Mouse (Mus musculus): Measurements from ENCODE around the gene Gm20547.
"Not testable (repeated sequence)": the region's sequence is repeated elsewhere in the genome, so short reads cannot be mapped to it uniquely, and the experiment has no call there.

Gene Gm20547

DNA sequence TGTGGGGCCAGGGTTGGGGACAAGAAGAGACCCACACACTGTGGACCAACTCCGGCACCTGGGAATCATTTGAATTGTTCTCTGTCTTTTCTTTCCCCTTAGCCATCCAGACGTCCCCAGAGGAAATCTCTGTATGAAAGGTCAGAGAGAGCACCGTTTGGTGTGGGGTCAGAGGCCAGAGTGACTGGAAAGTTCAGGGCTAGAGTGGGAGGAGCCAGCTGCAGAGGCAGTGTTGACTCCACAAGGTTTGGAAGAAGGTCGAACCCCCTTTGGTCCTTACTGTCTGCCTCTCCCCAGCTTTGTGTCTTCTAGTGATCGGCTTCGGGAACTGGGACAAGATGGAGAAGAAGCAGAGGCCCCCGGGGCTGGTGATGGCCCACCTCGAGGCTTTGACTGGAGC is 28.3 kb downstream of the Gm20547 start:
- DNase-seq (ENCODE audit: low spot score in 2 of 2): no peak

DNA sequence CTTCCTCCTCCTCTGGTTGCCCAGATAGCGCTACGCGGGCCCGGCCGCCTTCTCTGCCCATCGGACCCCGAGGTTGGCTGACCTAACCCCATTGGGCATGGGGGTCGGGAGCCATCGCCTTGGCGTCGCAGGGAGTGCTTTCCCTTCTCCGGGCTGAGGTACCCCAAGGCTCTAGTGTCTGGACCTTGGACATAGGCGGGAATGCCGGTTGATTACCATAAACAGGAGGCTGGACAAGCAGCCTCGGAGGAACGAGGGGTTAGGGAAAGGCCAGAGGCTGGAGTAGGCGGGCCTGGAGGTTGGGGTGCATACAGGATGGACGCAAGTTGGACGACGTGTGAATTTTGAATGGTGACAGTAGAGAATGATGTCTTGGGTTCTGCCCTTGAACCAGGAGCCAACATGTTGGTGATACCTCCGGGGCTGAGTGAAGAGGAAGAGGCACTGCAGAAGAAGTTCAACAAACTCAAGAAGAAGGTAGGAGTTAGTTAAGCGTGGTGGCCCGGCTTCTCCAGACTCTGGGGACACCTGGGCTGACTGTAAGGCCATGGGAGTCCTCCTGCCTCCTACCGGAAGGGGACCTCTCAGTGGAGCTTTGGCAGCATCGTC is 31.2 kb downstream of the Gm20547 start:
- DNase-seq (ENCODE audit: low spot score in 2 of 2): peak in 1 of 2 experiments; percentile 42

DNA sequence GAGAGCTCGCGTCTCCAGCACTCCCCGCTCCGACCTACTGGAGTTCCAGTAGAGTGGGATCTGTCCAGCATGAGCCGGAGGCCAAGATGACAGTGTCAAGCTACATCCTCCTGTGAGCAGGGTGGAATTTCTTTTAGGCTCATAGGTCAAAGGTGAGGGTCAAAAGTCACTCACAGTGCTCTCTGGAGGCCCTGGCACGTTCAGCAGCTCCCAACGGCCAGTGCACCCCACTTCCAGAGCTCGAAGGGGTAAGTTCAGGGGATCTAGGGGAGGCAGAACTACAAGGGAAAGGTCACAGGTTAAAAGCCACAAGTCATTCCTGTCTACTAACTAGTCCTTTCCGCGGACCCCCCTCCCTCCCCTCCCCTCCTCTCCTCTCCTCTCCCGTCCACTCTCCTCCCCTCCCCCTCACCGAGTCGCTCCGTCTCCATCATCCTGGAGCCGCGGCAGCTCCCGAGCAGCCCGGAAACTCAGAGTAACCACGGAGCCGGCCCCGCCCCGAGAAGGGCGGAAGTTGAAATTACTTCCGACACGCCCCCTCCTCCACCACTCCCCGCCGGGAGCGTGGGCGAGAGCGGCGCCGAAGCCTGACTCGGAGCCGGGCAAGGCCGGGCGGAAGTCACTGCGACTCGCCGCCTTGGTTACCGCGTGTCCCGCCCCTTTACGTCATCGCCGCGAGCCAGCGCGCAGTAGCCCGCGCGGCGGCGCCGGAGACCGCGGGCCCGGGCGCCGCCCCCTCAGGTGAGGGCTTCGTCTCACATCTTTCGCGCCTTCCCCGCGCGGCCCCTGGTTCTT is 31.9 kb downstream of the Gm20547 start, which contains the start of the genes Skiv2l and Nelfe:
Skiv2l (minus strand) TSS at position 489 of the 795 bp plus-strand sequence.
Nelfe (plus strand) TSS at position 670 of the 795 bp plus-strand sequence.
- DNase-seq (ENCODE audit: low spot score in 2 of 2): peak; percentile 98

DNA sequence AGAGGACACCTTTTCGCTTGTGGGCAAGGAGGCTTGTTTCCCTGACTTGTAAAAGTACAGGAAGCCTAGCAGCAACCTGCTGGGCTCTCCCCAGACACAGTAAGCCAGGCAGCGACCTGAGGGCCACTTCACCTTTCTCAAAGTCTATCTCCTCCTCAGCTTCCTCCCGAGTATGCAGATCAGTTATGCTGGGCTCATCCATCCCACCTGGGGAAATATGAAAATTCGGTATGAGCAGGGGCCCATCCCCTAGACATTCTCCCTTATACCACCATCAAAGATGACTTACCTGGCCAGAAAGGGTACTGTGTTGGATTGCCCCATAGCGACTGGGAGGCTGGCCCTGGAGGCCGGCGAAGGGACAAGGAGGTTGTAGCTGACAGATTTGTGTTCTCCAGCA is 34.2 kb downstream of the Gm20547 start:
- no peak for DNase-seq (ENCODE audit: low spot score in 2 of 2)

DNA sequence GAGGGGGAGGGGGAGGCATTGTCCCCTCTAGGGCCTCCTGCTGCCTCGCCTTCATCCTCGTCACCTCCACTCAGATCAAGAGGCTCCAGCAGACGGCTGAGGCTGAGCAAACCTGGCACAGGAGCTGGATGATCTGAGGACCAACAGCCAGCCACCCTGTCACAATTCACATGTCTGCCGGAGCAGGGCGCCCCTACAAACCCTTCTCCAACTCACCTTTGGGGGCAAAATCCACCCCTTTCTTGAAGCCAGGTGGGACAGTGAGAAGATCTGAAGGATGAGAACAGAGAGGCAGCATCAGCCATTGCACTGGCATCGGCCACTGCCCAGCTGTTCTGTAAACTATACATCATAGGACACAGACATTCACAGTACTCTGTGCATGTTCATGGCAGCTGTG is 34.6 kb downstream of the Gm20547 start:
- no peak for DNase-seq (ENCODE audit: low spot score in 2 of 2)

GRCm38 (mm10) chr17:34844884-34845283 is 37.0 kb downstream of the Gm20547 start:
- DNase-seq (ENCODE audit: low spot score in 2 of 2): no peak

GRCm38 (mm10) chr17:34840736-34841307 is 41.0 kb downstream of the Gm20547 start:
- DNase-seq (ENCODE audit: low spot score in 2 of 2): no peak

DNA sequence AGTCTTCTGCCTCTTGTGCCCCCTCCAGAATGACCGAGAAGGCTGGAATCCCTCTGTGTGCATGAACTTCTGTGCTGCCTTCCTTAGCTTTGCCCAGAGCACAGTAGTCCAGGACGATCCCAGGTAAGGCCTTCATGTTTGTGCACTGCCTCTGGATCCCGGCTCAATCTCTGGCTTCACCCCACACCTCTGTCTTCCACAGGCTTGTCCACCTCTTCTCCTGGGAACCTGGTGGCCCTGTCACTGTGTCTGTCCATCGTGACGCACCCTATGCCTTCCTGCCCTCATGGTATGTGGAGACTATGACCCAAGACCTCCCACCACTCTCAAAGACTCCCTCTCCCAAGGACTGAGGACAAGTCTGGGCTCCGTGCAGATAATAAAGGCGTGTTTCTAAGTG is 43.1 kb downstream of the Gm20547 start:
- DNase-seq (ENCODE audit: low spot score in 2 of 2): no peak

DNA sequence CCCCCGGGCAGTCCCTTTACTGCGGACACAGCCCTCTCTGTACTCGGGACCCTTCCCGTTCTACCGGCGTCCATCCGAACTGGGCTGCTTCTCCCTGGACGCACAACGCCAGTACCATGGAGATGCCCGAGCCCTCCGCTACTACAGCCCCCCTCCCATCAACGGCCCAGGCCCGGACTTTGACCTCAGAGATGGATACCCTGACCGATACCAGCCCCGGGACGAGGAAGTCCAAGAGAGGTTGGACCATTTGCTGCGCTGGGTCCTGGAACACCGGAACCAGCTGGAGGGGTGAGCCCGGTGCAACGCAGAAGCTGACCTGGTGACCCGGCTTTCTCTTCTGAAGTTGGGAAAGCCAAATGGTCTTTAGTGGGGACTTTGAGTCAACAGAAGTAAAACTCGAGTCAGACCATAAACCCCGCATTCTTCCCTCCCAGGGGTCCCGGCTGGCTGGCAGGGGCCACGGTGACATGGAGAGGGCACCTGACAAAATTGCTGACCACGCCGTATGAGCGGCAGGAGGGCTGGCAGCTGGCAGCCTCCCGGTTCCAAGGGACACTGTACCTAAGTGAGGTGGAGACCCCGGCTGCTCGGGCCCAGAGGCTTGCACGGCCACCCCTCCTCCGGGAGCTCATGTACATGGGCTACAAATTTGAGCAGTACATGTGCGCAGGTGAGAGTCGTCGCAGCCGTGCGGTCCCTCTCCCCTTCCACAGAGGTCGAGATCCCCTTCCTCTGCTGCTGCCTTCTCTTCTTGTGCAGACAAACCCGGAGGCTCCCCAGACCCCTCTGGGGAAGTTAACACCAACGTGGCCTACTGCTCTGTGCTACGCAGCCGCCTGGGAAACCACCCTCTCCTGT is 44.1 kb downstream of the Gm20547 start:
- DNase-seq (ENCODE audit: low spot score in 2 of 2): peak in 1 of 2 experiments; percentile 24

- DNase-seq (ENCODE audit: low spot score in 2 of 2): peak; percentile 95 to 98
Observed at GRCm38 (mm10) chr17:34836856-34837221, 45.0 kb downstream of the Gm20547 start, which contains the start of the genes Stk19 and Dxo. Gene Stk19 (minus strand): TSS chr17:34836945. Gene Dxo (plus strand): TSS chr17:34837019.

GRCm38 (mm10) chr17:34836155-34836855 is 45.5 kb downstream of the Gm20547 start:
- DNase-seq (ENCODE audit: low spot score in 2 of 2): no peak

- not testable (repeated sequence) for DNase-seq (ENCODE audit: low spot score in 2 of 2)
Observed at GRCm38 (mm10) chr17:34830776-34831175, 51.1 kb downstream of the Gm20547 start.

DNA sequence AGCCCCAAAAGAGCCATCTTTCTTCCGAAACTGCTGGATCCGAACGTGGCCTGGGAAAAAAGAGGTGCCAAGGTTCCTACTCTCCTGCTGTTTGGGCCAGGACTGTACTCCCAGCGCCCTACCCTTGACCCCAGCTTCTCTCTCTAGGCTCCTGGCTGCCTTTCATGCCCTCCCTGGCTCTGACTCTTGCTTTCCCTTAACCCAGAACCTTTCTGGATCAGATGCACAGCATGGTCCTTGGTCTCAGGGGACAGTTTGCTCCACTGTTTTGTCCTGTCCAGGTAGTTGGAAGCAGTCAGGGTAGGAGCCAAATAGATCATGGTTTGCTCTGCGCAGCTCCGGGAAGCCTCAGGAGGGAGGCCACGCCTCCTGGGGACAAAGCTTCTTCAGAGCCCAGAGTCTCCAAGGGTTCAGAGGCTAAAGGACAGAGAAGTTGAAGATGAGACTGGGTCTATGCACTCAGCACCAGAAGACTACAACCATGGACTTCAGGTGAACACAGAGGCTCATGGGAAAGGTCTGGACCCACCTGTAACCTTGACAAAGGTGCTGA is 66.9 kb downstream of the Gm20547 start:
- DNase-seq (ENCODE audit: low spot score in 2 of 2): no peak

DNA sequence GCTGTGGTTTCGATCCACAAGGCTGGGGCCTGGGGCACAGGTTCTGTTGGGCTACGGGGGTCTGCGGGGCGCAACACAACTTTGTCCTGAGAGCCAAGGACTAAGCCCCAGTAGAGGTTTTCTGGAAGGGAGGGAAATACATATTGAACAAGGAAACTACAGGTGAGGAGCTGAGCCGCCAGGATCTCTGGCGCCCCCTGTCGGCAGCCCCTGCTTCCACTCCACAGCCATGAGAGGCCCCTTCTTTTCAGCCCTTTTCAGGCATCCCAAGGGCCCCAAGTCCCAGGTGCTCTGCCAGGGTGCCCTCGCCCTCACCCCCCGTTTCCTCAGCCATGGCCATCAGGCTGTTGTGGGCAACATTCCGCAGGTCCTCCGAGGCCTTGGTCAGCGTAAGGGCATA is 68.1 kb downstream of the Gm20547 start:
- peak in 1 of 2 experiments; percentile 21 for DNase-seq (ENCODE audit: low spot score in 2 of 2)

DNA sequence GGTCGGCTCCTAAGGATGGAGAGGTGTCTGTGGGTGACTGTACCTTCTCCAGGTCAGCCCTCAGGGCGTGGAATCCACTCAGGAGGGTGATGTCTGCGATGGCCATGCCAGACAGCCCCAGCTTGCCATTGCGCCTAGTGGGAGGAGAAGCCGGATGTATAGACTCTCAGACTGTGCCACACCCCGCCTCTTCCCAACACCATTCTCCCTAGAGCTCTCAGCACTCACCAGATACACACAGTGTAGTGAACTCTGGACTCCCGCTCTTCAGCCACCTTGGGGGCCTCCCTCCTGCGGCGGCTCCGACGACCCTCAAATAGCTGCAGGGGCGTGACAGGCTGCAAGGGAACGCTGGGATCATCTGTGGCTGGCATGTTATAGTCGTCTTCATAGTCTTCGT is 70.6 kb downstream of the Gm20547 start:
- DNase-seq (ENCODE audit: low spot score in 2 of 2): no peak

DNA sequence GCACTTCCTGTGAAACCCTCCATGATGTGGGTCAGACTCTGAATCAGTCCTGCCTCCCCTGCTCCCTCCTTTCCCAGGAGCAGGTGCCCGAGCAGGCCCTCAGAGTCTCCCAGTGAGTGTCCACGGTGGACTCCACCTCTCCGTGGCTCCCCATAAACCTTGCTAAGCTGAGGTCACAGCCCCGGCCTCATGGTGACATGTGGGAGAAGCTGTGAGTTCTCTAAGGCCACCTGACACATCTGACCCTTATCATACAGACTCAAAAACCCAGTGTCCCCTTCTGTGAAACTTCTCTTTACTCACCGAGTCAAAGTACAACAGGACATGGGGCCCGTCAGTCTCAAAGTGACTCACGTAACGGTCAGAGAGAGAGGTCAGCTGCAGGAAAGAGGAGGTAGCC is 71.0 kb downstream of the Gm20547 start:
- not testable (repeated sequence) for DNase-seq (ENCODE audit: low spot score in 2 of 2)

- not testable (repeated sequence) for DNase-seq (ENCODE audit: low spot score in 2 of 2)
Observed at GRCm38 (mm10) chr17:34810411-34810810, 71.4 kb downstream of the Gm20547 start.

DNA sequence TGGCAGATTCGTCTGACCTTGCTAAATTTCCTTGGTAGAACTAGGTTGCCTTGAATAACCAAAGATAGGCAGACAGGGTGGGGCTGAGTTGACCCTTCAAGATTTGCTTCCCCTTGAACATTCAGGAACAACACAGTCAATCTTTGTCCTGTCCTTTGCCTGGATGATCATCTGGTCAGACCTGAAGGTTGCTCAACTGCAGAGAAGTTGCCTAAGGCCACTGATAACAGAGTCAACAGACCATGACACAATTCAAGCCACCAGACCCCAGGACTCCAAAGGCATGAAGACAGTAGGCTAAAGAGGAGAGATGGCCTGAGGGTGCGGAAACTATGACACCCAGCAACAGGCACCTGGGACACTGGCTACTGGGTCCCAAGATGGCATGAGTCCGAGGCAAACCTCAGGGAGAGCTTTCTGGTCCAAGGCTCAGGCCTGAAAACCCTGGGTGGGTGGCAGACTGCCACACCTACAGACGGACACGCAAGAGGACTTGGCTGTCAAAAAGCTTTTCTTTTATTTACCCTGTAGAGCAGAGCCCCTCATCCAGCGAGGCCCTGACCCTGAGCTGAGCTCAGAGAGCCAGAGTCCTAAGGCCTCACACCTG is 73.1 kb downstream of the Gm20547 start:
- DNase-seq (ENCODE audit: low spot score in 2 of 2): no peak

DNA sequence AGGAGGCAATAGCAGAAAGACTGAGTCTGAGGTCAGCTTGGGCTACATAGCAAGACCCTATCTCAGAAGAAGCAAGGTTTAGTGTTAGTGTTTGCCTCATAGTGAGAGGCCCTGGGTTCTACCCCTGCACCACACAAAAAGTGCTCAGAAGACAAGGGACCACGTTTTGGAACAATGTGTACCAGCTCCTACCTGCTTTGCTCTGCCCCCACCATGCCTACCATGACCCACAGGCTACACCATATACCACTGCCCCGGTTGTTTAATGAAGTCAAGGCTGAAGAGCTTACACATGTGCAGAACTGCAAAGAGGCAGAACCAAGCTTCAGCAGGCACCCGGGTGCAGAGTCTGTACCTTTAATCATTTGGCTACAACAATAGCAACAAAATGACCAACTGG is 74.7 kb downstream of the Gm20547 start:
- DNase-seq (ENCODE audit: low spot score in 2 of 2): no peak
